Mouse (Mus musculus): ENCODE measurements around the gene Clba1. TPM values are rescaled to one million over a fixed set of nuclear protein-coding genes. Genes with fewer than 3 reads are reported as not detected.

Clba1 gene
- polyA plus RNA-seq, 1 experiment from 2014 or later: 0.71 TPM

- no peak for DNase-seq
- 70% methylated on average over 8 of the region's 8 CpGs for WGBS (ENCODE audit: insufficient replicate concordance)
- Histone ChIP-seq H3K36me3 (no peaks in the 10 kb centered on the region), H3K4me3 (replicated peaks) (no peak overlapping the region), H3K9me3 (replicated peaks) (no peaks in the 10 kb centered on the region), H3K27ac (no peak overlapping the region), H3K27me3 (0 out of 2 replicates have a peak, but pooled peaks cover 5% of the 10 kb centered on the region), H3K4me2 (no peak overlapping the region), H3K9ac (no peak overlapping the region), H3K4me1 (replicated peaks) (no peaks in the 10 kb centered on the region)
- ATAC-seq (ENCODE audit: low read depth): no peak
These were observed 40.6 kb upstream of the Clba1 start for GRCm38 (mm10) chr12:112768166-112768565.

GRCm38 (mm10) chr12:112769031-112769430 lies 39.7 kb upstream of the Clba1 start:
- no peak overlapping the region for H3K4me3 ChIP-seq (replicated peaks)
- WGBS (ENCODE audit: insufficient replicate concordance): 51% methylated on average over 6 of the region's 6 CpGs
- no peak overlapping the region for H3K4me2 ChIP-seq
- H3K36me3 ChIP-seq: no peaks in the 10 kb centered on the region
- 0 out of 2 replicates have a peak, but pooled peaks cover 5% of the 10 kb centered on the region for H3K27me3 ChIP-seq
- ATAC-seq (ENCODE audit: low read depth): no peak
- no peak overlapping the region for H3K27ac ChIP-seq
- H3K9me3 ChIP-seq (replicated peaks): no peaks in the 10 kb centered on the region
- no peak overlapping the region for H3K9ac ChIP-seq
- no peak for DNase-seq
- no peaks in the 10 kb centered on the region for H3K4me1 ChIP-seq (replicated peaks)

GRCm38 (mm10) chr12:112769751-112770150 lies 39.0 kb upstream of the Clba1 start:
- H3K9me3 ChIP-seq (replicated peaks): no peaks in the 10 kb centered on the region
- ATAC-seq (ENCODE audit: low read depth) (no peak), DNase-seq (no peak)
- H3K4me2 ChIP-seq: no peak overlapping the region
- H3K4me1 ChIP-seq (replicated peaks): no peaks in the 10 kb centered on the region
- no peak overlapping the region for H3K27ac ChIP-seq
- no peaks in the 10 kb centered on the region for H3K36me3 ChIP-seq
- no peak overlapping the region for H3K9ac ChIP-seq
- H3K27me3 ChIP-seq: 0 out of 2 replicates have a peak, but pooled peaks cover 5% of the 10 kb centered on the region
- WGBS (ENCODE audit: insufficient replicate concordance): 68% methylated on average over 2 of the region's 2 CpGs
- no peak overlapping the region for H3K4me3 ChIP-seq (replicated peaks)

GRCm38 (mm10) chr12:112770396-112770795 lies 38.3 kb upstream of the Clba1 start:
- H3K27ac ChIP-seq: no peak overlapping the region
- DNase-seq: no peak
- H3K4me3 ChIP-seq (replicated peaks): no peak overlapping the region
- WGBS (ENCODE audit: insufficient replicate concordance): 35% methylated on average over 4 of the region's 4 CpGs
- H3K4me1 ChIP-seq (replicated peaks): no peaks in the 10 kb centered on the region
- no peaks in the 10 kb centered on the region for H3K36me3 ChIP-seq
- 0 out of 2 replicates have a peak, but pooled peaks cover 5% of the 10 kb centered on the region for H3K27me3 ChIP-seq
- ATAC-seq (ENCODE audit: low read depth): no peak
- no peak overlapping the region for H3K9ac ChIP-seq
- H3K4me2 ChIP-seq: no peak overlapping the region
- H3K9me3 ChIP-seq (replicated peaks): 0 out of 2 replicates have a peak, but pooled peaks cover 3% of the 10 kb centered on the region

GRCm38 (mm10) chr12:112772306-112772705 lies 36.4 kb upstream of the Clba1 start:
- Histone ChIP-seq H3K27ac (no peak overlapping the region), H3K9me3 (replicated peaks) (0 out of 2 replicates have a peak, but pooled peaks cover 3% of the 10 kb centered on the region), H3K27me3 (0 out of 2 replicates have a peak, but pooled peaks cover 5% of the 10 kb centered on the region), H3K4me1 (replicated peaks) (no peaks in the 10 kb centered on the region), H3K4me3 (replicated peaks) (no peak overlapping the region), H3K4me2 (no peak overlapping the region), H3K36me3 (no peaks in the 10 kb centered on the region), H3K9ac (no peak overlapping the region)
- 75% methylated on average over 14 of the region's 14 CpGs for WGBS (ENCODE audit: insufficient replicate concordance)
- DNase-seq (no peak), ATAC-seq (ENCODE audit: low read depth) (no peak)

- ATAC-seq (ENCODE audit: low read depth) (no peak), DNase-seq (no peak)
- no peak overlapping the region for H3K4me3 ChIP-seq (replicated peaks)
- 0 out of 2 replicates have a peak, but pooled peaks cover 3% of the 10 kb centered on the region for H3K9me3 ChIP-seq (replicated peaks)
- 37% methylated on average over 9 of the region's 9 CpGs for WGBS (ENCODE audit: insufficient replicate concordance)
- H3K4me2 ChIP-seq: no peak overlapping the region
- no peaks in the 10 kb centered on the region for H3K36me3 ChIP-seq
- H3K27me3 ChIP-seq: 0 out of 2 replicates have a peak, but pooled peaks cover 5% of the 10 kb centered on the region
- H3K9ac ChIP-seq: no peak overlapping the region
- H3K4me1 ChIP-seq (replicated peaks): no peaks in the 10 kb centered on the region
- no peak overlapping the region for H3K27ac ChIP-seq
These were observed 35.4 kb upstream of the Clba1 start for GRCm38 (mm10) chr12:112773366-112773765.

GRCm38 (mm10) chr12:112774026-112774425 lies 34.7 kb upstream of the Clba1 start:
- ATAC-seq (ENCODE audit: low read depth) (no peak), DNase-seq (no peak)
- Histone ChIP-seq H3K4me2 (no peak overlapping the region), H3K9ac (no peak overlapping the region), H3K9me3 (replicated peaks) (0 out of 2 replicates have a peak, but pooled peaks cover 3% of the 10 kb centered on the region), H3K27ac (no peak overlapping the region), H3K4me1 (replicated peaks) (no peaks in the 10 kb centered on the region), H3K27me3 (0 out of 2 replicates have a peak, but pooled peaks cover 5% of the 10 kb centered on the region), H3K4me3 (replicated peaks) (no peak overlapping the region), H3K36me3 (no peaks in the 10 kb centered on the region)
- 50% methylated on average over 6 of the region's 6 CpGs for WGBS (ENCODE audit: insufficient replicate concordance)

- no peak overlapping the region for H3K27ac ChIP-seq
- H3K36me3 ChIP-seq: no peaks in the 10 kb centered on the region
- H3K27me3 ChIP-seq: 0 out of 2 replicates have a peak, but pooled peaks cover 5% of the 10 kb centered on the region
- no peak overlapping the region for H3K9ac ChIP-seq
- 69% methylated on average over 10 of the region's 10 CpGs for WGBS (ENCODE audit: insufficient replicate concordance)
- ATAC-seq (ENCODE audit: low read depth): no peak
- no peak overlapping the region for H3K4me3 ChIP-seq (replicated peaks)
- no peak for DNase-seq
- no peak overlapping the region for H3K4me2 ChIP-seq
- no peaks in the 10 kb centered on the region for H3K4me1 ChIP-seq (replicated peaks)
- 0 out of 2 replicates have a peak, but pooled peaks cover 3% of the 10 kb centered on the region for H3K9me3 ChIP-seq (replicated peaks)
These were observed 34.3 kb upstream of the Clba1 start for GRCm38 (mm10) chr12:112774481-112774880.

GRCm38 (mm10) chr12:112791026-112791425 lies 17.7 kb upstream of the Clba1 start:
- WGBS (ENCODE audit: insufficient replicate concordance): 58% methylated on average over 8 of the region's 8 CpGs
- peaks cover 13% of the 10 kb centered on the region for H3K27me3 ChIP-seq
- H3K27ac ChIP-seq: no peak overlapping the region
- H3K4me3 ChIP-seq (replicated peaks): no peak overlapping the region
- H3K4me1 ChIP-seq (replicated peaks): peaks cover 9% of the 10 kb centered on the region; the same call in 1 of the 2 replicates
- H3K9ac ChIP-seq: no peak overlapping the region
- no peaks in the 10 kb centered on the region for H3K9me3 ChIP-seq (replicated peaks)
- no peak for ATAC-seq (ENCODE audit: low read depth)
- no peak overlapping the region for H3K4me2 ChIP-seq
- H3K36me3 ChIP-seq: no peaks in the 10 kb centered on the region
- DNase-seq: no peak

GRCm38 (mm10) chr12:112793601-112794355 lies 15.0 kb upstream of the Clba1 start:
- H3K36me3 ChIP-seq: no peaks in the 10 kb centered on the region
- peaks cover 9% of the 10 kb centered on the region; the same call in 1 of the 2 replicates for H3K4me1 ChIP-seq (replicated peaks)
- H3K4me2 ChIP-seq: no peak overlapping the region
- peaks cover 18% of the 10 kb centered on the region for H3K27me3 ChIP-seq
- no peak overlapping the region for H3K27ac ChIP-seq
- H3K9me3 ChIP-seq (replicated peaks): no peaks in the 10 kb centered on the region
- ATAC-seq (ENCODE audit: low read depth) (no peak), DNase-seq (no peak)
- WGBS (ENCODE audit: insufficient replicate concordance): 58% methylated on average over 13 of the region's 13 CpGs
- H3K4me3 ChIP-seq (replicated peaks): no peak overlapping the region
- no peak overlapping the region for H3K9ac ChIP-seq

GRCm38 (mm10) chr12:112794356-112794816 lies 14.4 kb upstream of the Clba1 start:
- Histone ChIP-seq H3K9me3 (replicated peaks) (no peaks in the 10 kb centered on the region), H3K36me3 (no peaks in the 10 kb centered on the region), H3K9ac (no peak overlapping the region), H3K4me2 (no peak overlapping the region), H3K4me1 (replicated peaks) (peaks cover 9% of the 10 kb centered on the region; the same call in 1 of the 2 replicates), H3K4me3 (replicated peaks) (no peak overlapping the region), H3K27ac (no peak overlapping the region), H3K27me3 (peaks cover 20% of the 10 kb centered on the region)
- ATAC-seq (ENCODE audit: low read depth) (no peak), DNase-seq (no peak)
- WGBS (ENCODE audit: insufficient replicate concordance): 29% methylated on average over 7 of the region's 7 CpGs
